Mouse (Mus musculus) layer of hippocampus, adult 11-12 months (tissue): ENCODE measurements around the gene Syt13.
A peak's percentile ranks its signal among the peaks of the same experiment; 100 is the strongest.

Experiments used
- DNase-seq: peaks from one replicate; pipeline ENCODE4 v3.0.0; 2022; ENCODE audit warnings: low spot score

Gene Syt13

GRCm38 (mm10) chr2:92914933-92915553 lies at the start of gene Syt13:
Gene Syt13, plus strand, starts transcription at chr2:92915098.
- peak; percentile 69 for DNase-seq

- DNase-seq: no peak
These were observed 48.3 kb upstream of the Syt13 start for GRCm38 (mm10) chr2:92866616-92867015.

GRCm38 (mm10) chr2:92870139-92870836 lies 44.6 kb upstream of the Syt13 start:
- DNase-seq: no peak

- no peak for DNase-seq
These were observed 43.7 kb upstream of the Syt13 start for GRCm38 (mm10) chr2:92871093-92871686.

GRCm38 (mm10) chr2:92872652-92873051 lies 42.2 kb upstream of the Syt13 start:
- no peak for DNase-seq

- DNase-seq: no peak
These were observed 40.3 kb upstream of the Syt13 start for GRCm38 (mm10) chr2:92874592-92874991.

- DNase-seq: peak; percentile 8
These were observed 37.4 kb upstream of the Syt13 start for GRCm38 (mm10) chr2:92877488-92877887.

GRCm38 (mm10) chr2:92883039-92883911 lies 31.6 kb upstream of the Syt13 start:
- peak; percentile 66 for DNase-seq

GRCm38 (mm10) chr2:92883912-92884243 lies 31.0 kb upstream of the Syt13 start:
- no peak for DNase-seq

- DNase-seq: no peak
These were observed 29.9 kb upstream of the Syt13 start for GRCm38 (mm10) chr2:92884976-92885375.

- no peak for DNase-seq
These were observed 28.0 kb upstream of the Syt13 start for GRCm38 (mm10) chr2:92886862-92887261.

GRCm38 (mm10) chr2:92892524-92892923 lies 22.4 kb upstream of the Syt13 start:
- no peak for DNase-seq

- no peak for DNase-seq
These were observed 11.2 kb upstream of the Syt13 start for GRCm38 (mm10) chr2:92903650-92904049.

- DNase-seq: peak; percentile 79
These were observed 10.5 kb upstream of the Syt13 start for GRCm38 (mm10) chr2:92904307-92904859.

- no peak for DNase-seq
These were observed 4.5 kb upstream of the Syt13 start for GRCm38 (mm10) chr2:92910371-92910770.

- no peak for DNase-seq
These were observed 2.6 kb upstream of the Syt13 start for GRCm38 (mm10) chr2:92912312-92912711.

GRCm38 (mm10) chr2:92913295-92913694 lies 1.6 kb upstream of the Syt13 start:
- DNase-seq: no peak

- DNase-seq: no peak
These were observed 1.0 kb downstream of the Syt13 start for GRCm38 (mm10) chr2:92915659-92916631.

GRCm38 (mm10) chr2:92917405-92918142 lies 2.7 kb downstream of the Syt13 start:
- DNase-seq: no peak

- no peak for DNase-seq
These were observed 5.8 kb downstream of the Syt13 start for GRCm38 (mm10) chr2:92920709-92921108.
